Mouse (Mus musculus): ENCODE results near the gene Zfp697. TPM values are rescaled to one million over a fixed set of nuclear protein-coding genes. Genes with fewer than 3 reads are reported as not detected.
"Not testable (repeated sequence)": the region's sequence is repeated elsewhere in the genome, so short reads cannot be mapped to it uniquely, and the experiment has no call there.

Zfp697 gene
- total RNA-seq, 2 experiments from 2014 or later, result 33.2 to 35.0 TPM

DNA sequence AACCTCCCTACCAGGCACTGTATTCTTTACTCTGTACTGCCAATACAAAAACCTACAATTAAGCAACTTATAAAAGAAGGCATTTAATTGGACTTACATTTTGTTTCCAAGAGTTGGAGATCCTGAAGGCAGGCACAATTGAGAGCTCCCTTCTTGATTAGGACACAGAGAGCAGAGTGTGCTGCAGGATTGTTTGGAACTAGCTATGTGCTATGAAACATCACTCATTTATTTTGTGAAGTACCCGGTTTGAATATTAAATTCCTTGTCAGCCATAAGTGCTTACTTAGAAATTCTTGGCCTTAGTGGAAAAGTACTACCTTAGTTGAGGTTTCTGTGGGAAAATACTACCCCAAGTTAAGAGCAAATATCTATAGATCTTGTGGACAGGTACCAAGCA, 342.1 kb downstream of the Zfp697 start, which contains the start of gene Hsd3b2:
Gene Hsd3b2, minus strand, starts transcription at position 168 of the 400 bp plus-strand sequence.
- H3K27ac ChIP-seq, result no peak within 1 kb of the TSS
- H3K4me3 ChIP-seq, result no peak within 1 kb of the TSS
- TF ChIP-seq CTCF (IDR thresholded peaks at IDR 0.05), result no peak
- DNase-seq (ENCODE audit: extremely low spot score in 1 of 2, low spot score in 2 of 2), result no peak
- intact Hi-C loops (cut with DNase I), result loop anchor here (2.0 kb wide), 1 partner anchor 36 kb away; no protein-coding TSS in a partner anchor

DNA sequence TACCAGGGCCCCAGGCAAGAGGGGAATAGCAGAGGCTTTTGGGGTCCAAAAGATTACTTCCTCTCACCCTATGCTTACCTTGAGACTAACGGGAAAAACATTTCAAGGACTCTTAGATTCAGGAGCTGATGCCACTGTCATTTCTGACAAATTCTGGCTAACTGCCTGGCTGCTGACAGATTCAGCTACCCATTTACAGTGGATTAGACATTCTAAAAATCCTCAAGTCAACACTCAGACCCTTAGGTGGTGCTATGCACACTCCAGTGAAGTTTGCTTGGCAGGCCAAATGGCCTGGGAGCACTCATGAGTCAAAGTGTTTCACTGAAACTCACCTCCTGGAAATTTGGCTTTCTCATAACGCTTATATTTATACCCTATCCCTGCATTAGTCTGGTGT, 344.0 kb downstream of the Zfp697 start:
- no peak for TF ChIP-seq CTCF (IDR thresholded peaks at IDR 0.05)
- no peak overlapping the region for H3K4me3 ChIP-seq
- DNase-seq (ENCODE audit: extremely low spot score in 1 of 2, low spot score in 2 of 2), result no peak
- intact Hi-C loops (cut with DNase I), result no loop called here
- no peak overlapping the region for H3K27ac ChIP-seq

DNA sequence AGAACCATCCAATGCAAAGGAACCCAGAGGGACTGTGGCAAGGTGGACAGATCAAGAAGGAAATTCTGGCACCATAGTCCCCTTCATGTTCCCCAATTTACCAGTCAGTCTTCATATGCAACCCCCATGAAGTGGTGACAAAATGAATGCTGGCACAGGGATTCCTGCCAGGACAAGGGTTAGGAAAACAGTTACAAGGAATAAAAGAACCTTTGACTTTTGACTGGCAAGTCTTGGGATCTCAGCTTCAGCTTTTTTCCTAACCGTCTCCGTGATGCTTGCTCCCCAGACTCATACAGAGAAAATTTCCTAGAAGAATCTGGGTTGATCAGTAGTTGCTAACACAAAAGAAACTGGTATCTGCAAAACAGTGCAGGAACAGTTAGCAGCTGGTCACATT, 351.5 kb downstream of the Zfp697 start:
- no peak overlapping the region for H3K4me3 ChIP-seq
- no peak for TF ChIP-seq CTCF (IDR thresholded peaks at IDR 0.05)
- no peak for DNase-seq (ENCODE audit: extremely low spot score in 1 of 2, low spot score in 2 of 2)
- H3K27ac ChIP-seq, result no peak overlapping the region
- intact Hi-C loops (cut with DNase I), result no loop called here

DNA sequence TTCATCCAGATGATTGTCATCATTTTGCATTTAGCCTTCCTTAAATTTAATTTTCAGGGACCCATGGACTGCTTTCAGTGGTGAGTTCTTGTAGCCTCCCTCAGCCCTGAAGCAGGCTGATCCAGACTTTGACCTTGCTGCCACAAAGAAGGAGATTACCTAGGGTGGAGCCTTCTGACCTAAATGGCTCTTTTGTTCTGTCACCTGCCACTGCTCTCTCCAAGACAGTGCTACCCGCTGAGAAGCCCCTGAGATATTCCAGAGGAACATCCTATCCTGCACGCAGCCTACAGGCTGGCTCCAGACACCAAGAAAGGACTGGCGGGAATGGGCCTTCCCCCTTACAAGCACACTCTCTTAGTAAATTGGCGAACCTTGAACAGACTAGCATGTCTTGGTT, 352.1 kb downstream of the Zfp697 start:
- intact Hi-C loops (cut with DNase I), result no loop called here
- no peak overlapping the region for H3K27ac ChIP-seq
- no peak for TF ChIP-seq CTCF (IDR thresholded peaks at IDR 0.05)
- no peak for DNase-seq (ENCODE audit: extremely low spot score in 1 of 2, low spot score in 2 of 2)
- no peak overlapping the region for H3K4me3 ChIP-seq

DNA sequence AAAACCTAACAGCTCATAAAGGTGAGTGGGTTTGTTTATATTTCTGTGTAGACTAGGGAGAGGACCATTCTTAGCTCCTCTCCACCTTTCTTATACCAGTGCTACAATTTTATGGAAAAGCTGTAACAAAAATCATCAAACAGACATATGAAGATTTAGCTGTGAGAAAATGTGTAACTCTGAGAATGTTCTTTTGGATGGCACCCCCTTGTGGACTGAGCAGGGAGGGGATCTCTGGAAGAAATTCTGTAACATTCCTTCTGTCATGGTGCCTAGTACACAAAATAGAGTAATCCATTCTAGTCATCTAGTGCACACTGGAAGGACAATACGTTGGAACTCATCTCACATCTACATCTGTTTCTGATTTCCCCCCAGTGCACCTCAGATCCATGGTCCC, 358.8 kb downstream of the Zfp697 start:
- DNase-seq (ENCODE audit: extremely low spot score in 1 of 2, low spot score in 2 of 2); H3K4me3 ChIP-seq; H3K27ac ChIP-seq; intact Hi-C loops (cut with DNase I): not testable (repeated sequence)
- TF ChIP-seq CTCF (IDR thresholded peaks at IDR 0.05), result peak; percentile 28

DNA sequence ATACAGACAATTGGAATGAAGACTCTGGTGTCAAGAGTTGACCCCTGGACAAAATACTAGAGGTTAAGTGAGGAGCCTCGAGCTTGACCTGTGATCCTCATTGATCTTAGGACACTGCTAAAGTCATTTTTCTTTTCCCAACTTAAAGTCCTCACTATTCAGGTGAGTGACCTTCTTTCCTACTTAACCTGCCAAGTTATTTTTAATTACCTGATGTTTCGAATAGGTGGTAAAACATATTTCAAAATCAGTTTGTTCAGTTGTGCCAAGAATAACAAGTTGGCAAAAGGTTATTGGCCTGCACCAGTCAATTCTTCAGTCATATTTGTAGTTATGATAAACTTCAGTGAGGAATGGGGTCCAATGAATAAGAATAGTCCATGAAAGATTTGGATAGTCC, 369.9 kb downstream of the Zfp697 start:
- intact Hi-C loops (cut with DNase I), result no loop called here
- H3K27ac ChIP-seq, result no peak overlapping the region
- no peak for DNase-seq (ENCODE audit: extremely low spot score in 1 of 2, low spot score in 2 of 2)
- TF ChIP-seq CTCF (IDR thresholded peaks at IDR 0.05), result no peak
- H3K4me3 ChIP-seq, result no peak overlapping the region

DNA sequence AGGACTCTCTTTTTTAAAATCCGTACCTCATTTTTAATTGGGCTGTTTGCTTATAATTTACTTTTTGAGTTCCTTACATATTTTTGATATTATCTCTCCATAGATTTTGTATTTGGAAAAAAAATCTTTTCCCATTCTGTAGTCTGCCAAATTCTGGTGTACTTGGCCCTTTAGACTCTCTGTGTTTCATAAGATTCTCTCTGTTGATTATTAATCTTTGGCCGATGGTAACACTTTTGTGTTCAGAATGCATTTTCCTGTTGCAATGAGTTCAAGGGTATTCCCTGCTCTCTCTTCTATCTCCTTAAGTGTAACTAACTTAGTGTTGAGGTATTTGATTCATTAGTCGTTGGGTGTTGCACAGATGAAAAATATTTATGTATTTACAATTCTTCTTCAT, 374.6 kb downstream of the Zfp697 start:
- H3K27ac ChIP-seq, result no peak overlapping the region
- intact Hi-C loops (cut with DNase I), result no loop called here
- no peak overlapping the region for H3K4me3 ChIP-seq
- no peak for DNase-seq (ENCODE audit: extremely low spot score in 1 of 2, low spot score in 2 of 2)
- TF ChIP-seq CTCF (IDR thresholded peaks at IDR 0.05), result no peak

DNA sequence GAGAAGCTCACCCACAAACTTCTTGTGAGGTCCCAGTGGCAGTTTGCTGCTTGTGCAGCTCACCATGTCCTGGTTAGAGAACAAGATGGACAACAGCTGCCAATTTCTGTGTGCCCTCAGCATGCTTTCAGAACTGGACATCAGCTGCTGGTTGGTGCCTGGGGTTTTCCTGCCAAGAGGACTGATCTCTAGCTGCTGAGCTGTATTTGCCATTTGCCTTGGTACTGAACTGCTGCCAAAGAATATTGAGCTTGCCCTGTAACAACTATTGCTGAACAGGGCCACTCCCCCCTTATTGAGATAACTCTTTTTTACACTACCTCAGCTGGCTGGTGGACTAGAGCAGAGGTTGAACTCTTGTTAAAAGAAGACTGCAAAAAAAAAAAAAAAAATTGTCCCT, 381.9 kb downstream of the Zfp697 start:
- intact Hi-C loops (cut with DNase I), result no loop called here
- Histone ChIP-seq H3K27ac (no peak overlapping the region), H3K4me3 (no peak overlapping the region)
- no peak for DNase-seq (ENCODE audit: extremely low spot score in 1 of 2, low spot score in 2 of 2)
- TF ChIP-seq CTCF (IDR thresholded peaks at IDR 0.05), result no peak

DNA sequence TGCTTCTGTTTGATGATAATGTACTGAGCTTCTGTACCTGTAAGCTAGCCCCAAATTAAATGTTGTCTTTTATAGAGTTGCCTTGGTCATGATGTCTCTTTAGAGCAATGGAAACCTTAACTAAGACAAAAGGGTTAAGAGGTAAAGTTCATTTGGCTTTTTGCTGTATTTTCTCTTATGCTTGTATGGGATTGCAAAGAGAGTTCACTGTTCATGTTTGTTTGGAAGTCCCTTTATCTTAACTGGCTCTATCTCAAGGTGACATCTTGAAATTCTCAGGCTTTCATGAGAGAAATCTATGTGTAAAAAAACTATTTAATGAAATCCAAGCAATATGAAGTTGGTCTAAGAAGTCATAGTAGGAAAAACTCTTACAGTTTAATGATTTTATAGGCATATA, 398.7 kb downstream of the Zfp697 start:
- Histone ChIP-seq H3K4me3 (no peak overlapping the region), H3K27ac (no peak overlapping the region)
- intact Hi-C loops (cut with DNase I), result no loop called here
- no peak for DNase-seq (ENCODE audit: extremely low spot score in 1 of 2, low spot score in 2 of 2)
- no peak for TF ChIP-seq CTCF (IDR thresholded peaks at IDR 0.05)

DNA sequence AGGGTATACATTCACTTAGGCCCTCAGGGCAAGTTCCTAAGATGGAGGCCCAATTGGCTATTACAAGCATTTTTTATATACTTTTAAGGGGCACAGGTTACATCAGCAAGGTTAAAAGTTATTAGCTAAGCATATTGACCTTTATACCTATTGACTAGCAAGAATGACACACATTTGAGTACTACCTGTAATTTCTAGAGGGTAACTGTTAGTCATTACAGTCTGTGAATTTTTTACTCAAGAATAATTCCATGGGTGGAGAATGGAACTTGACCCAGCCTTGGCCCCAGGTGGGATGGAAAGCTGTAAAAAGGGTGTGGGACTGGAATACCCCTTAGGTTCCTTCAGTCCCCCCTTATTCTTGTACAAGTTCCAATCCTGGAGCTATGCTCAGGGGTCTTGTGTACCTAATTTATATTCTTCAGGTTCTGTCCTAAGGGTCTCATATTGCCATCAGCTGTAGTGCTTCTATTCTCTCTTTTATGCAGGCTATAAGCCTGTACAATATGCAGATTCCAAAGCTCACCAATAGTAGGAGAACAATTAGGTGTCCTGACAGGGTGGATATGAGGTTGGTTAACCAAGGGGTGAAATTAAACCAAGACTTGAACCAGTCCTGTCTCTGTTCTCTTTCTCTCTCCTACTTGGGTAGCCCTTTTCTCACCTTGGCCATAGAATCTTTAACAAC, 400.1 kb downstream of the Zfp697 start:
- intact Hi-C loops (cut with DNase I), result no loop called here
- Histone ChIP-seq H3K4me3 (no peak overlapping the region), H3K27ac (no peak overlapping the region)
- DNase-seq (ENCODE audit: extremely low spot score in 1 of 2, low spot score in 2 of 2), result no peak
- no peak for TF ChIP-seq CTCF (IDR thresholded peaks at IDR 0.05)

DNA sequence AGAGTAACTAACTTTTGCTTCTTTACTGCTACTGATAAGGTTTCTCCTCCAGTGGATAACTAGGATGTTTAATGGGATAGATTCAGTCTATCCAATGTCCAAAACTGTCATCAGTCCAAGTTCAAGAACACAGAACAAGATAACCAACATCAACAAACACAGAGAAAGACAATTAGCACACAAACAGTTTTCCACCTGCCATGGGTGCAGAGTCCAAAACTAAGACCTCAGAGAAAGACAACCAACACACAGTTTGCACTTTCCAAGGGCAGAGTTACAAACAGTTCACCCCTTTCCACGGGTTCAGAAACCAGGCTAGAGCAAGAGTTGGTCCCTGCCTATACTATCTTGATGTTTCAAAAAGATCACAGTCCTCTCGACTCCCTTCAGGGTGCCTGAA, 404.3 kb downstream of the Zfp697 start:
- intact Hi-C loops (cut with DNase I), result no loop called here
- no peak for TF ChIP-seq CTCF (IDR thresholded peaks at IDR 0.05)
- DNase-seq (ENCODE audit: extremely low spot score in 1 of 2, low spot score in 2 of 2), result no peak
- Histone ChIP-seq H3K27ac (no peak overlapping the region), H3K4me3 (no peak overlapping the region)

Other genes starting within 250 kb of the Zfp697 start
- not detected for gene Adam30, start 221.8 kb upstream of the Zfp697 start, total RNA-seq (2021)
- gene Reg4, start 160.3 kb upstream of the Zfp697 start, total RNA-seq (2021), result not detected
- 1 to 10 TPM; 6.3 to 6.4 TPM for gene Hmgcs2, start 102.0 kb upstream of the Zfp697 start, total RNA-seq (2021)
- 10 to 100 TPM; 52.5 to 52.7 TPM for gene Phgdh, start 42.5 kb upstream of the Zfp697 start, total RNA-seq (2021)
- not detected for gene Gm4450, start 74.7 kb downstream of the Zfp697 start, total RNA-seq (2021)
- not detected for gene Hsd3b4, start 128.1 kb downstream of the Zfp697 start, total RNA-seq (2021)
- gene Gm10681, start 206.3 kb downstream of the Zfp697 start, total RNA-seq (2021), result not detected
- not detected for gene Hsd3b5, start 247.8 kb downstream of the Zfp697 start, total RNA-seq (2021)

All from left cerebral cortex, adult 2 months (tissue).